Mouse (Mus musculus): ENCODE results near the gene Gm45062. TPM values are rescaled to one million over a fixed set of nuclear protein-coding genes. Genes with fewer than 3 reads are reported as not detected.

Gm45062 gene
- total RNA-seq, 1 experiment from 2014 or later, result 42.8 TPM

GRCm38 (mm10) chr6:8360805-8361204 lies 101.6 kb downstream of the Gm45062 start:
- no peak for ATAC-seq (ENCODE audit: extremely low read depth, insufficient number of reproducible peaks, low FRiP score, poor library complexity, severe bottlenecking)

- ATAC-seq (ENCODE audit: extremely low read depth, insufficient number of reproducible peaks, low FRiP score, poor library complexity, severe bottlenecking), result no peak
Observed at GRCm38 (mm10) chr6:8364033-8364756, 104.9 kb downstream of the Gm45062 start.

- ATAC-seq (ENCODE audit: extremely low read depth, insufficient number of reproducible peaks, low FRiP score, poor library complexity, severe bottlenecking), result no peak
Observed at GRCm38 (mm10) chr6:8364757-8365150, 105.5 kb downstream of the Gm45062 start.

- no peak for ATAC-seq (ENCODE audit: extremely low read depth, insufficient number of reproducible peaks, low FRiP score, poor library complexity, severe bottlenecking)
Observed at GRCm38 (mm10) chr6:8367675-8368074, 108.4 kb downstream of the Gm45062 start.

GRCm38 (mm10) chr6:8368198-8368864 lies 109.1 kb downstream of the Gm45062 start:
- no peak for ATAC-seq (ENCODE audit: extremely low read depth, insufficient number of reproducible peaks, low FRiP score, poor library complexity, severe bottlenecking)

GRCm38 (mm10) chr6:8370624-8371023 lies 111.4 kb downstream of the Gm45062 start:
- no peak for ATAC-seq (ENCODE audit: extremely low read depth, insufficient number of reproducible peaks, low FRiP score, poor library complexity, severe bottlenecking)

- no peak for ATAC-seq (ENCODE audit: extremely low read depth, insufficient number of reproducible peaks, low FRiP score, poor library complexity, severe bottlenecking)
Observed at GRCm38 (mm10) chr6:8373051-8373450, 113.8 kb downstream of the Gm45062 start.

GRCm38 (mm10) chr6:8373851-8374250 lies 114.6 kb downstream of the Gm45062 start:
- ATAC-seq (ENCODE audit: extremely low read depth, insufficient number of reproducible peaks, low FRiP score, poor library complexity, severe bottlenecking), result no peak

- no peak for ATAC-seq (ENCODE audit: extremely low read depth, insufficient number of reproducible peaks, low FRiP score, poor library complexity, severe bottlenecking)
Observed at GRCm38 (mm10) chr6:8374290-8374689, 115.0 kb downstream of the Gm45062 start.

- no peak for ATAC-seq (ENCODE audit: extremely low read depth, insufficient number of reproducible peaks, low FRiP score, poor library complexity, severe bottlenecking)
Observed at GRCm38 (mm10) chr6:8374712-8375111, 115.5 kb downstream of the Gm45062 start.

- ATAC-seq (ENCODE audit: extremely low read depth, insufficient number of reproducible peaks, low FRiP score, poor library complexity, severe bottlenecking), result no peak
Observed at GRCm38 (mm10) chr6:8376351-8376750, 117.1 kb downstream of the Gm45062 start.

GRCm38 (mm10) chr6:8377667-8378066 lies 118.4 kb downstream of the Gm45062 start:
- ATAC-seq (ENCODE audit: extremely low read depth, insufficient number of reproducible peaks, low FRiP score, poor library complexity, severe bottlenecking), result no peak

- ATAC-seq (ENCODE audit: extremely low read depth, insufficient number of reproducible peaks, low FRiP score, poor library complexity, severe bottlenecking), result peak; percentile 63; the same call in 1 of the 2 replicates
Observed at GRCm38 (mm10) chr6:8389307-8389706, 130.1 kb downstream of the Gm45062 start.

GRCm38 (mm10) chr6:8390296-8390695 lies 131.0 kb downstream of the Gm45062 start:
- no peak for ATAC-seq (ENCODE audit: extremely low read depth, insufficient number of reproducible peaks, low FRiP score, poor library complexity, severe bottlenecking)

GRCm38 (mm10) chr6:8390935-8391334 lies 131.7 kb downstream of the Gm45062 start:
- no peak for ATAC-seq (ENCODE audit: extremely low read depth, insufficient number of reproducible peaks, low FRiP score, poor library complexity, severe bottlenecking)

- ATAC-seq (ENCODE audit: extremely low read depth, insufficient number of reproducible peaks, low FRiP score, poor library complexity, severe bottlenecking), result no peak
Observed at GRCm38 (mm10) chr6:8393029-8393428, 133.8 kb downstream of the Gm45062 start.

GRCm38 (mm10) chr6:8394044-8394443 lies 134.8 kb downstream of the Gm45062 start:
- no peak for ATAC-seq (ENCODE audit: extremely low read depth, insufficient number of reproducible peaks, low FRiP score, poor library complexity, severe bottlenecking)

GRCm38 (mm10) chr6:8395061-8395460 lies 135.8 kb downstream of the Gm45062 start:
- no peak for ATAC-seq (ENCODE audit: extremely low read depth, insufficient number of reproducible peaks, low FRiP score, poor library complexity, severe bottlenecking)

GRCm38 (mm10) chr6:8397252-8397651 lies 138.0 kb downstream of the Gm45062 start:
- no peak for ATAC-seq (ENCODE audit: extremely low read depth, insufficient number of reproducible peaks, low FRiP score, poor library complexity, severe bottlenecking)

GRCm38 (mm10) chr6:8399710-8400109 lies 140.5 kb downstream of the Gm45062 start:
- no peak for ATAC-seq (ENCODE audit: extremely low read depth, insufficient number of reproducible peaks, low FRiP score, poor library complexity, severe bottlenecking)

Data from neutrophil, adult 5-6 weeks (primary cell).